In genomic region chr17:26544319-26544963, GRCm38 (mm10) we compare ENCODE assay signal across 16 mouse cellular contexts. TPM values are rescaled to one million over a fixed set of nuclear protein-coding genes. Genes with fewer than 3 reads are reported as not detected.
A peak's percentile ranks its signal among the peaks of the same experiment; 100 is the strongest.
DNase-seq lines count a peak whose midpoint lies in the region; ATAC-seq and TF ChIP-seq lines count a peak whose summit lies in the region.
"Had no signal": no experiment of that assay in that cellular context is flagged by ENCODE, and none has a peak within 500 bp of the region (broad histone marks: within the 10 kb centered on the region; RNA-seq: fewer than 3 reads in every experiment).

No protein-coding gene starts in this region.

- H3K4me3 ChIP-seq in gastrocnemius, adult 2 months = no peak overlapping the region
- no peak overlapping the region for H3K4me3 ChIP-seq in liver, embryonic 12.5 days
- no peak overlapping the region for H3K4me3 ChIP-seq in liver, embryonic 11.5 days (ENCODE audit: low read depth, low read length)
- H3K4me3 ChIP-seq in CH12.LX (replicated peaks in 1 of 3; ENCODE audit: low read depth in 2 of 3, low read length in 2 of 3, poor library complexity in 1 of 3) = no peak overlapping the region
- no peak overlapping the region for H3K4me3 ChIP-seq in liver, embryonic 15.5 days (replicated peaks)
- H3K4me3 ChIP-seq: erythroblast, embryonic 14.5 days; kidney, embryonic 15.5 days; limb, embryonic 15.5 days had no signal

- WGBS in liver, embryonic 12.5 days (ENCODE audit: insufficient replicate concordance) = 48% methylated on average over 8 of the region's 8 CpGs
- WGBS in liver, embryonic 11.5 days = 69% methylated on average over 8 of the region's 8 CpGs
- 43% methylated on average over 8 of the region's 8 CpGs for WGBS in liver, embryonic 15.5 days (ENCODE audit: insufficient replicate concordance)

- H3K79me2 ChIP-seq in CH12.LX (replicated peaks; ENCODE audit: control insufficient read depth, extremely low read depth, insufficient read depth, poor library complexity, severe bottlenecking) = no peaks in the 10 kb centered on the region

- in situ Hi-C loops in CH12.LX (cut with MboI; ENCODE audit: low pct_ligation_motif_present, low pct_unique_long_range_greater_than_20kb, low sequenced_read_pairs) = no loop called here

- ATAC-seq in liver, embryonic 12.5 days = no peak
- no peak for ATAC-seq in liver, embryonic 11.5 days (replicated peaks; ENCODE audit: low FRiP score)
- ATAC-seq in liver, embryonic 15.5 days (ENCODE audit: insufficient read depth) = no peak
- ATAC-seq: activated CD4-positive, CD25-positive, alpha-beta regulatory T cell, adult 4 months had no signal

- peaks cover 39% of the 10 kb centered on the region for H3K27me3 ChIP-seq in liver, embryonic 12.5 days (replicated peaks)
- peaks cover 10% of the 10 kb centered on the region for H3K27me3 ChIP-seq in liver, embryonic 11.5 days (replicated peaks; ENCODE audit: control insufficient read depth, insufficient read depth, low read length)
- H3K27me3 ChIP-seq in CH12.LX (replicated peaks) = no peaks in the 10 kb centered on the region
- peaks cover 48% of the 10 kb centered on the region for H3K27me3 ChIP-seq in liver, embryonic 15.5 days
- H3K27me3 ChIP-seq: limb, embryonic 15.5 days had no signal

- dilution Hi-C loops in CH12.LX (cut with MboI; ENCODE audit: extremely low pct_ligation_motif_present, extremely low pct_unique_long_range_greater_than_20kb, low sequenced_read_pairs) = no loop called here

- no peak overlapping the region for H3K4me2 ChIP-seq in liver, embryonic 12.5 days
- H3K4me2 ChIP-seq in liver, embryonic 11.5 days = no peak overlapping the region
- H3K4me2 ChIP-seq in CH12.LX (ENCODE audit: insufficient read depth, low read depth, poor library complexity, severe bottlenecking) = peak overlapping the region; percentile 4
- H3K4me2 ChIP-seq in liver, embryonic 15.5 days = no peak overlapping the region
- H3K4me2 ChIP-seq: kidney, embryonic 15.5 days; limb, embryonic 15.5 days; midbrain, embryonic 11.5 days had no signal

- H3K36me3 ChIP-seq in liver, embryonic 12.5 days = no peaks in the 10 kb centered on the region
- no peaks in the 10 kb centered on the region for H3K36me3 ChIP-seq in liver, embryonic 11.5 days (ENCODE audit: control insufficient read depth, insufficient read depth, low read length)
- H3K36me3 ChIP-seq in CH12.LX (replicated peaks in 1 of 2; ENCODE audit: control insufficient read depth in 1 of 2, insufficient read depth in 1 of 2, low read length in 1 of 2) = no peaks in the 10 kb centered on the region
- no peaks in the 10 kb centered on the region for H3K36me3 ChIP-seq in liver, embryonic 15.5 days (replicated peaks)
- H3K36me3 ChIP-seq: kidney, embryonic 15.5 days; limb, embryonic 15.5 days had no signal

- intact Hi-C loops in gastrocnemius, adult 2 months (cut with DNase I) = no loop called here
- intact Hi-C loops in gastrocnemius, postnatal 14 days (cut with DNase I; ENCODE audit: low total_unique reads) = no loop called here

- H3K9me3 ChIP-seq in liver, embryonic 12.5 days (replicated peaks) = no peaks in the 10 kb centered on the region
- no peaks in the 10 kb centered on the region for H3K9me3 ChIP-seq in liver, embryonic 11.5 days (ENCODE audit: control insufficient read depth, low read length)
- H3K9me3 ChIP-seq in CH12.LX (replicated peaks; ENCODE audit: low read length) = no peaks in the 10 kb centered on the region
- H3K9me3 ChIP-seq in liver, embryonic 15.5 days (replicated peaks) = no peaks in the 10 kb centered on the region
- H3K9me3 ChIP-seq: kidney, embryonic 15.5 days; limb, embryonic 15.5 days had no signal

- TF ChIP-seq POLR2A in CH12.LX (IDR thresholded peaks at IDR 0.05; ENCODE audit: low read depth, low read length) = no peak

- H3K27ac ChIP-seq in gastrocnemius, adult 2 months = peak overlapping the region; percentile 25; the same call in 1 of the 2 replicates
- H3K27ac ChIP-seq in liver, embryonic 12.5 days = no peak overlapping the region
- H3K27ac ChIP-seq in liver, embryonic 11.5 days (ENCODE audit: low read depth, low read length) = no peak overlapping the region
- peak overlapping the region; percentile 52; the same call in 1 of the 2 replicates for H3K27ac ChIP-seq in CH12.LX (ENCODE audit: insufficient read depth, low read depth)
- no peak overlapping the region for H3K27ac ChIP-seq in liver, embryonic 15.5 days (replicated peaks)
- H3K27ac ChIP-seq: kidney, embryonic 15.5 days; limb, embryonic 15.5 days had no signal

- no peak for DNase-seq in gastrocnemius, adult 2 months
- DNase-seq in gastrocnemius, postnatal 14 days = no peak
- no peak for DNase-seq in liver, embryonic 11.5 days (ENCODE audit: low spot score)
- DNase-seq in CH12.LX (ENCODE audit: extremely low read depth) = peak; percentile 45
- DNase-seq in kidney, postnatal 4 days = no peak
- DNase-seq in right cerebral cortex, adult 2 months (ENCODE audit: low spot score in 2 of 2) = no peak
- DNase-seq: adrenal gland, postnatal 36 days; cerebellum, adult 11-12 months; right cerebral cortex, postnatal 25 days had no signal

- peak overlapping the region; percentile 12; the same call in 1 of the 2 replicates for H3K9ac ChIP-seq in liver, embryonic 12.5 days
- no peak overlapping the region for H3K9ac ChIP-seq in liver, embryonic 11.5 days (ENCODE audit: low read depth, low read length)
- no peak overlapping the region for H3K9ac ChIP-seq in CH12.LX (ENCODE audit: insufficient read depth, low read depth)
- H3K9ac ChIP-seq in liver, embryonic 15.5 days = 0 out of 2 replicates have a peak overlapping the region, but pooled peaks have one; percentile 15
- H3K9ac ChIP-seq: kidney, embryonic 15.5 days; limb, embryonic 15.5 days had no signal

- no peak for TF ChIP-seq CTCF in gastrocnemius, adult 2 months (IDR thresholded peaks at IDR 0.05)
- TF ChIP-seq CTCF in CH12.LX (conservative IDR thresholded peaks at IDR 0.05 in 1 of 2, IDR thresholded peaks at IDR 0.05 in 1 of 2; ENCODE audit: low read depth in 2 of 2, low read length in 2 of 2) = no peak

- peaks cover 24% of the 10 kb centered on the region for H3K4me1 ChIP-seq in liver, embryonic 12.5 days
- peaks cover 6% of the 10 kb centered on the region; the same call in 1 of the 2 replicates for H3K4me1 ChIP-seq in liver, embryonic 11.5 days (replicated peaks; ENCODE audit: control insufficient read depth, insufficient read depth, low read length)
- peaks cover 8 to 35% of the 10 kb centered on the region in 2 experiments for H3K4me1 ChIP-seq in CH12.LX (ENCODE audit: control insufficient read depth in 1 of 2, insufficient read depth in 2 of 2)
- H3K4me1 ChIP-seq in liver, embryonic 15.5 days (replicated peaks) = peaks cover 16% of the 10 kb centered on the region

- TF ChIP-seq EP300 in CH12.LX (IDR thresholded peaks at IDR 0.05; ENCODE audit: low read length) = peak; percentile 83

- TF ChIP-seq RAD21 in CH12.LX (IDR thresholded peaks at IDR 0.05; ENCODE audit: low read depth, low read length) = no peak

TF ChIP-seq in CH12.LX, 34 proteins besides CTCF, POLR2A, EP300 and RAD21:
- peak; percentile 36; the same call in 1 of the 2 replicates for TF ChIP-seq ETS1 (conservative IDR thresholded peaks at IDR 0.05; ENCODE audit: low read depth, low read length)
- no peak for TF ChIP-seq KAT2A (IDR thresholded peaks at IDR 0.05; ENCODE audit: insufficient replicate concordance, low read length)
- TF ChIP-seq SMC3 (IDR thresholded peaks at IDR 0.05; ENCODE audit: low read depth, low read length) = 0 out of 2 replicates have a peak, but pooled peaks have one; percentile 1
- no peak; the same call in 1 of the 2 replicates for TF ChIP-seq TCF12 (IDR thresholded peaks at IDR 0.05; ENCODE audit: low read depth, low read length)
- peak; percentile 48; the same call in 1 of the 2 replicates for TF ChIP-seq MXI1 (IDR thresholded peaks at IDR 0.05; ENCODE audit: low read depth, low read length)
- peak; percentile 66; the same call in 1 of the 2 replicates for TF ChIP-seq MEF2A (IDR thresholded peaks at IDR 0.05; ENCODE audit: borderline replicate concordance, low read depth, low read length)
- 0 out of 2 replicates have a peak, but pooled peaks have one; percentile 19 for TF ChIP-seq CHD2 (IDR thresholded peaks at IDR 0.05; ENCODE audit: low read length)
- 0 out of 2 replicates have a peak, but pooled peaks have one; percentile 22 for TF ChIP-seq SIN3A (IDR thresholded peaks at IDR 0.05; ENCODE audit: low read length)
- no peak for TF ChIP-seq PAX5 (IDR thresholded peaks at IDR 0.05; ENCODE audit: low read length)
- TF ChIP-seq IRF4 (IDR thresholded peaks at IDR 0.05; ENCODE audit: low read depth, low read length) = peak; percentile 82

RNA-seq across cellular contexts. Expression of gene Ergic1, which starts 16.8 kb away (rescaled TPM):
- 10 to 100 TPM; 40.3 to 60.3 TPM for total RNA-seq in gastrocnemius, adult 2 months (2021)
- 10 to 100 TPM; 71.4 to 87.7 TPM for total RNA-seq in gastrocnemius, postnatal 14 days (2021)
- 44.6 and 45.7 TPM in 2 replicates for polyA plus RNA-seq in liver, embryonic 12.5 days (2016; fragmentation: Nextera tagmentation; extraction: Ambion mirVana)
- 89.5 and 96.1 TPM in 2 replicates for polyA plus RNA-seq in liver, embryonic 11.5 days (2014; fragmentation: Nextera tagmentation; extraction: Ambion mirVana)
- 129 and 131 TPM in 2 replicates for total RNA-seq in CH12.LX (2012; rRNA removed)
- total RNA-seq in CH12.LX (2014; rRNA removed) = 89.5 and 93.5 TPM in 2 replicates
- polyA plus RNA-seq in CH12.LX (2012; ENCODE audit: insufficient read length, low read depth) = 111 and 142 TPM in 2 replicates
- 33.8 and 35.7 TPM in 2 replicates for polyA plus RNA-seq in liver, embryonic 15.5 days (2015; fragmentation: Nextera tagmentation; extraction: Ambion mirVana)

RNA-seq across cellular contexts. Expression of gene Dusp1, which starts 17.5 kb away (rescaled TPM):
- total RNA-seq in gastrocnemius, adult 2 months (2021) = 10 to 100 TPM; 73.0 to 89.6 TPM
- total RNA-seq in gastrocnemius, postnatal 14 days (2021) = 10 to 100 TPM; 30.8 to 77.9 TPM
- 28.6 and 28.7 TPM in 2 replicates for polyA plus RNA-seq in liver, embryonic 12.5 days (2016; fragmentation: Nextera tagmentation; extraction: Ambion mirVana)
- 18.6 and 22.7 TPM in 2 replicates for polyA plus RNA-seq in liver, embryonic 11.5 days (2014; fragmentation: Nextera tagmentation; extraction: Ambion mirVana)
- total RNA-seq in CH12.LX (2012; rRNA removed) = 3.5 and 5.6 TPM in 2 replicates
- 2.6 and 3.5 TPM in 2 replicates for total RNA-seq in CH12.LX (2014; rRNA removed)
- polyA plus RNA-seq in CH12.LX (2012; ENCODE audit: insufficient read length, low read depth) = 8.6 and 9.9 TPM in 2 replicates
- polyA plus RNA-seq in liver, embryonic 15.5 days (2015; fragmentation: Nextera tagmentation; extraction: Ambion mirVana) = 29.6 and 31.2 TPM in 2 replicates

Comparison
In these comparisons a context has a peak if more than half of its experiments do, and no peak if none do; other contexts are left out.
1. H3K9ac ChIP-seq: peak in liver, embryonic 12.5 days (single experiment) and liver, embryonic 15.5 days (single experiment); none in liver, embryonic 11.5 days (single experiment) and CH12.LX (single experiment).
2. H3K27ac ChIP-seq: peak in gastrocnemius, adult 2 months (single experiment) and CH12.LX (single experiment); none in liver, embryonic 12.5 days (single experiment), liver, embryonic 11.5 days (single experiment) and liver, embryonic 15.5 days (single experiment).